Mouse (Mus musculus) heart, embryonic 12.5 days (tissue): ENCODE results near the gene Pakap. TPM values are rescaled to one million over a fixed set of nuclear protein-coding genes. Genes with fewer than 3 reads are reported as not detected.
A peak's percentile ranks its signal among the peaks of the same experiment; 100 is the strongest.

Source experiments
- ATAC-seq: fragments of 200-750 bp; cut with Nextera tagmentation; 2 replicates; pipeline ENCODE4 v1.8.0; 2017; ENCODE audit warnings: moderate TSS enrichment, moderate library complexity; ENCODE audit not compliant: insufficient number of reproducible peaks, low FRiP score
- H3K27ac ChIP-seq: fragments of 300-500 bp; sonication (generic); 2 replicates; pipeline ENCODE4 v1.5.1; 2016; ENCODE audit warnings: mild to moderate bottlenecking, moderate library complexity; ENCODE audit not compliant: poor library complexity, severe bottlenecking
- H3K27me3 ChIP-seq: fragments of 300-500 bp; sonication (generic); replicated peaks from 2 replicates; pipeline ENCODE4 v1.6.1; 2016; ENCODE audit warnings: mild to moderate bottlenecking, moderate library complexity
- H3K36me3 ChIP-seq: fragments of 300-500 bp; sonication (generic); 2 replicates; pipeline ENCODE4 v1.6.1; 2016; ENCODE audit warnings: mild to moderate bottlenecking, moderate library complexity
- H3K4me1 ChIP-seq: fragments of 300-500 bp; sonication (generic); replicated peaks from 2 replicates; pipeline ENCODE4 v1.6.1; 2016; ENCODE audit warnings: mild to moderate bottlenecking
- H3K4me2 ChIP-seq: fragments of 300-500 bp; sonication (generic); 2 replicates; pipeline ENCODE4 v1.6.1; 2016; ENCODE audit warnings: mild to moderate bottlenecking, moderate library complexity
- H3K4me3 ChIP-seq: fragments of 300-500 bp; sonication (generic); 2 replicates; pipeline ENCODE4 v1.5.1; 2016; ENCODE audit warnings: mild to moderate bottlenecking
- H3K9ac ChIP-seq: fragments of 300-500 bp; sonication (generic); 2 replicates; pipeline ENCODE4 v1.6.1; 2016; ENCODE audit warnings: mild to moderate bottlenecking, moderate library complexity
- H3K9me3 ChIP-seq: fragments of 300-500 bp; sonication (generic); replicated peaks from 2 replicates; pipeline ENCODE4 v1.6.1; 2016; ENCODE audit warnings: mild to moderate bottlenecking, moderate library complexity
- WGBS: fragments of 180-500 bp; shearing (Covaris S2); methylation state at CpG from one replicate; pipeline ENCODE4 v1.1.7; 2016; 5-methylcytosine and 5-hydroxymethylcytosine counted together
- polyA plus RNA-seq: library from polyadenylated mRNA; unstranded; fragments of >200 nt; fragmentation: Nextera tagmentation; extraction: Ambion mirVana; gene quantifications from 2 replicates; pipeline ENCODE4 v1.2.1, GENCODE M21; 2016

Gene Pakap
- polyA plus RNA-seq, 1 experiment from 2014 or later = 74.5 TPM

GRCm38 (mm10) chr4:57550216-57550615 lies 17.8 kb upstream of the Pakap start:
- Histone ChIP-seq H3K27ac (peak overlapping the region; percentile 74), H3K4me2 (no peak overlapping the region), H3K4me1 (peaks cover 24% of the 10 kb centered on the region), H3K27me3 (no peaks in the 10 kb centered on the region), H3K4me3 (no peak overlapping the region), H3K9me3 (no peaks in the 10 kb centered on the region), H3K9ac (no peak overlapping the region), H3K36me3 (no peaks in the 10 kb centered on the region)
- whole genome bisulfite sequencing = 9% methylated on average over 1 of the region's 1 CpGs
- ATAC-seq = no peak

DNA sequence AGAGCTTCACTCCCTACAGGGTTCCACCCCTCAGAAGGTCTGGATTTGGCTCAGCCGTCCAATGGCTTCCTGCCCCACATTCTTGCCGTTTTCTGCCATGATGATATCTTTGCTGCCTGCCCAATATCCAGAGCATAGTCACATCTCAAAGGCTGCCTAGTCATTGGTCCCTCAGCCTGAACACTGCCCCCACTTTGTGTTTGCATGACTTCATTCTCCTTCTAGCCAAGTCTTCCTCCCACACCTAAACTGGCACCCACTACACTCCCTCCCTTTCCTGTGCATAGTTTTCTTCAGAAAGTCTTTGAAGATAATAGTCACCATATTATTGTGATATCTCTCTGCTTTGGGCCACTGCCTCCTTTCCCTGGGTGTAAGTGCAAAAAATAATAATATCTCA lies 10.9 kb upstream of the Pakap start:
- no peak for ATAC-seq
- 53% methylated on average over 2 of the region's 2 CpGs for WGBS
- Histone ChIP-seq H3K27me3 (no peaks in the 10 kb centered on the region), H3K27ac (peak overlapping the region; percentile 39; the same call in 1 of the 2 replicates), H3K36me3 (no peaks in the 10 kb centered on the region), H3K4me3 (no peak overlapping the region), H3K9me3 (no peaks in the 10 kb centered on the region), H3K4me2 (no peak overlapping the region), H3K9ac (no peak overlapping the region), H3K4me1 (peaks cover 62% of the 10 kb centered on the region)

- Histone ChIP-seq H3K9ac (no peak overlapping the region), H3K9me3 (no peaks in the 10 kb centered on the region), H3K4me2 (no peak overlapping the region), H3K27ac (peak overlapping the region; percentile 98), H3K36me3 (no peaks in the 10 kb centered on the region), H3K4me3 (no peak overlapping the region), H3K27me3 (no peaks in the 10 kb centered on the region), H3K4me1 (peaks cover 70% of the 10 kb centered on the region)
- no peak for ATAC-seq
- WGBS = 33% methylated on average over 1 of the region's 1 CpGs
Measured at GRCm38 (mm10) chr4:57559438-57559837, 8.5 kb upstream of the Pakap start.

DNA sequence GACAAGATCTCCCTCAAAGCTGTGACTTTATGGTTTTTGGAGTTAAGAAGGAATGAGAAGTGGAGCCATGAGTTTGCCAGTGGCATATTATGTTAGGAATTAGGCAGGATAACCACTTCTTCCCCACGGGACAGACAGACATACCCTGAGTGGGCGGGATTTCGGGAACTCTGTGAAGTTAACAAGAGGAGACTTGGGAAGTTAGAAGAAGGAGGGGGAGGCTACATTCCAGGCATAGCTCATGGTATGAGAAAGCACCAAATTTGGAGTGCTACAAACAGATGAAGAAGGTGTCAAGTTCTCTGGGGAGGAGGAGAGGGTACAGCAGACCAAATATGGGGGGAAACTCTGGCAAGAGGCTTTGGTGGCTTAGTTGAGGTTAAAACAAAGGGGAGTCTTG lies 8.0 kb upstream of the Pakap start:
- peak; percentile 65 for ATAC-seq
- Histone ChIP-seq H3K36me3 (no peaks in the 10 kb centered on the region), H3K27me3 (no peaks in the 10 kb centered on the region), H3K27ac (peak overlapping the region; percentile 98), H3K4me1 (peaks cover 68% of the 10 kb centered on the region), H3K4me2 (peak overlapping the region; percentile 55), H3K4me3 (no peak overlapping the region), H3K9me3 (no peaks in the 10 kb centered on the region), H3K9ac (no peak overlapping the region; the same call in 1 of the 2 replicates)
- WGBS = 20% methylated on average over 3 of the region's 3 CpGs

DNA sequence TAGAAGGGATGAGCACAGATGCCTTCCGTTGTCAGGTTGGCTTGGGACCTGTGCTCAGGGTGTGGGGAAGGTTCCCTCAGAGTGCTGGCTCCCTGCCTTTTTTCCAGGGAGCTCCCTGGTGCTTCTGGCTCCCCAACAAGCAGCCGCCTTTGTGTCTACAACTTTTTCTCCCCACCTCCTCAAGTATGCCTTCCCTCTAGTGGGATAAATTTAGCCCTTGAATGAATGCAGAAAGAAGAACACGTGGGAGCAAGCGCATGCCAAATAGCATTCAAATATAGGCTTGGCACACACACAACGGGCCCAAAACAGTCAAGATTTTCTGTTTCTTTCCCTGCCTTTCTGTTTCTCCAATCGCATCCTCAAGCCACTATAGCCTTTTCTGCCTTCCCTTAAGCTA lies 6.9 kb upstream of the Pakap start:
- Histone ChIP-seq H3K27ac (peak overlapping the region; percentile 98), H3K9me3 (no peaks in the 10 kb centered on the region), H3K4me1 (peaks cover 72% of the 10 kb centered on the region), H3K4me2 (peak overlapping the region; percentile 55), H3K9ac (peak overlapping the region; percentile 72), H3K36me3 (no peaks in the 10 kb centered on the region), H3K27me3 (no peaks in the 10 kb centered on the region), H3K4me3 (peak overlapping the region; percentile 10)
- 39% methylated on average over 6 of the region's 6 CpGs for WGBS
- peak; percentile 38; the same call in 1 of the 2 replicates for ATAC-seq

- H3K36me3 ChIP-seq = no peaks in the 10 kb centered on the region
- ATAC-seq = no peak
- WGBS = 71% methylated on average over 1 of the region's 1 CpGs
- H3K9me3 ChIP-seq = no peaks in the 10 kb centered on the region
- no peak overlapping the region for H3K4me3 ChIP-seq
- H3K27me3 ChIP-seq = no peaks in the 10 kb centered on the region
- H3K4me2 ChIP-seq = no peak overlapping the region
- H3K27ac ChIP-seq = peak overlapping the region; percentile 4; the same call in 1 of the 2 replicates
- H3K9ac ChIP-seq = no peak overlapping the region
- peaks cover 61% of the 10 kb centered on the region for H3K4me1 ChIP-seq
Measured at GRCm38 (mm10) chr4:57565283-57565682, 2.7 kb upstream of the Pakap start.

DNA sequence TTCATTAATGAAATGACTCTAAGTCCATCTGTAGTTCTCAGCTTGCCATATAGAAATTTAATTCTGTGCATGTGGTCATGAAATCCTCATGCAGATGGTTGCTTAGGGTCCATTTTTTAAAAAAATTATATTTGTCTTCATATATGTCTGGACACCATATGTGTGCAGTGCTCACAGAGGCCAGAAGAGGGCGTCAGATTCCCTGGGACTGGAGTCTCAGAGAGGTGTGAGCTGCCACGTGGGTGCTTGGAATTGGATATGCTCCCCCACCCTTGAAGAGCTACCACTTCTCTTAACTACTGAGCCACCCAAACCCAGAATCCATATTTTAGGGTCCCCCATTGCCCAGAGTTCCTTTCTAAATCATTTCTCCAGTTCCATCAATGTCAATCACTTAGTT lies 2.2 kb upstream of the Pakap start:
- ATAC-seq = no peak
- H3K9me3 ChIP-seq = no peaks in the 10 kb centered on the region
- no peak overlapping the region for H3K9ac ChIP-seq
- no peaks in the 10 kb centered on the region for H3K36me3 ChIP-seq
- WGBS = 52% methylated on average over 2 of the region's 2 CpGs
- peaks cover 61% of the 10 kb centered on the region for H3K4me1 ChIP-seq
- peak overlapping the region; percentile 99; the same call in 1 of the 2 replicates for H3K27ac ChIP-seq
- H3K27me3 ChIP-seq = no peaks in the 10 kb centered on the region
- H3K4me2 ChIP-seq = no peak overlapping the region
- H3K4me3 ChIP-seq = no peak overlapping the region

DNA sequence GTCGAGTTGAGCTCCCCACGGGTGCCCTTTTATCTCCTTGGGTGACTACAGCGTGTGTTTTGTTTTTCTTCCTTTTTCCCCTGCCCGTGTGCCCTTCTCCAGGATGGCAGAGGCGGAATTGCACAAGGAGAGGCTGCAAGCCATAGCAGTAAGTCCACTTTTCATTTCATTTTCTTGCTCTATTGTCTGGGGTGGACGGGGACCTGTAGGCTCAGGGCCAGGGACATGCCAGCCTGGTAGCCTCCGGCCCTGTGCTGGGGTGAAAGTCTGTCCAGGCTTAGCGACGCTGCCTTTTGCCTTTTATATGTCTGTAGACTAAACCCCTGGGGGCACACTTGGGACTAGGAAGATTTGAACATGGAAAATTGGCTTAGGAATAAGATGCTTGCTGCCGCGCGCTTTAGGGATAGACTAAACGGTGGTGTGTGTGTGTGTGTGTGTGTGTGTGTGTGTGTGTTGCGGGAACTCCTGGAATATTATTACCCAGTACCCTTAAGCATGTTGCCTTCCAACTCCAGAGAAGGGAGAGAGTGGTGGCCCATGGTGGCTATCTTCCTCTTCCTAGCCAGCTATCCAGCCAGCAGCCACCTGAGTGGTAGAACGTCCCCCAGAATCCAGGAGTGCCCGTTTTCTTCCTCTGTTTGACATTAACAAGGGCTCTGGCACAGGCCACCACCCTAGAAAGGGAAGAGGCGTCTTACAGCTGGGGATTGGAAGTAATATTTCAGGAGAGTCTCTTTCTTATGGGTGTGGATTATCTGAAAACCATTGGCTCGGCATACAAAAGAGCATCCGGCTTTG lies 489 bp downstream of the Pakap start:
- peak overlapping the region; percentile 95 for H3K9ac ChIP-seq
- H3K27me3 ChIP-seq = no peaks in the 10 kb centered on the region
- H3K4me2 ChIP-seq = peak overlapping the region; percentile 77
- 21% methylated on average over 19 of the region's 19 CpGs for WGBS
- peak overlapping the region; percentile 77 for H3K4me3 ChIP-seq
- H3K4me1 ChIP-seq = peaks cover 67% of the 10 kb centered on the region
- ATAC-seq = no peak
- H3K36me3 ChIP-seq = no peaks in the 10 kb centered on the region; the same call in 1 of the 2 replicates
- no peaks in the 10 kb centered on the region for H3K9me3 ChIP-seq
- H3K27ac ChIP-seq = peak overlapping the region; percentile 99

- Histone ChIP-seq H3K9me3 (no peaks in the 10 kb centered on the region), H3K27ac (peak overlapping the region; percentile 99), H3K9ac (peak overlapping the region; percentile 95), H3K4me2 (peak overlapping the region; percentile 77), H3K4me3 (peak overlapping the region; percentile 77), H3K27me3 (no peaks in the 10 kb centered on the region), H3K36me3 (no peaks in the 10 kb centered on the region; the same call in 1 of the 2 replicates), H3K4me1 (peaks cover 71% of the 10 kb centered on the region)
- 42% methylated on average over 4 of the region's 4 CpGs for WGBS
- no peak for ATAC-seq
Measured at GRCm38 (mm10) chr4:57569069-57569355, 1.0 kb downstream of the Pakap start.

GRCm38 (mm10) chr4:57569711-57570110 lies 1.7 kb downstream of the Pakap start:
- Histone ChIP-seq H3K4me2 (peak overlapping the region; percentile 77), H3K4me3 (peak overlapping the region; percentile 77), H3K9ac (peak overlapping the region; percentile 95), H3K27me3 (no peaks in the 10 kb centered on the region), H3K9me3 (no peaks in the 10 kb centered on the region), H3K4me1 (peaks cover 73% of the 10 kb centered on the region), H3K36me3 (no peaks in the 10 kb centered on the region; the same call in 1 of the 2 replicates), H3K27ac (peak overlapping the region; percentile 99)
- ATAC-seq = no peak
- WGBS = 34% methylated on average over 6 of the region's 6 CpGs

DNA sequence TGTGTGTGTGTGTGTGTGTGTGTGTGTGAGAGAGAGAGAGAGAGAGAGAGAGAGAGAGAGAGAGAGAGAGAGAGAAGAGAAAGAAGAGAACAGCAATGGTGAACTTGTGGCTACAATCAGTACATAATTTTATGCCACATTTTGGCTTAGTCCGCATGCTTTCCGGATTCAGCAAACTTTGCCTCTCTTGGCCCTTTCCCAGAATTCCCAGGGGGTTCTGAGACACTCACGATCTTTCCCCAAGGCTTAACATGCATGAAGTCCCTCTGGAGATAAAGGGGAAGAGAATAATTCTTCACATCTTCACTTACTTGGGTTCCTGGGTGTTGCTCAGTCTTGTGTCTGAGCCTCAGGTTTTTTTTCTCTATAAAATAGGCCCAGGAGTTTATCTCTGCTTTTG lies 2.2 kb downstream of the Pakap start:
- no peak for ATAC-seq

More for the DNA sequence above, 2.2 kb downstream of the Pakap start:
- H3K4me1 ChIP-seq = peaks cover 75% of the 10 kb centered on the region
- no peaks in the 10 kb centered on the region for H3K9me3 ChIP-seq
- peak overlapping the region; percentile 99 for H3K27ac ChIP-seq
- H3K36me3 ChIP-seq = no peaks in the 10 kb centered on the region; the same call in 1 of the 2 replicates
- no peaks in the 10 kb centered on the region for H3K27me3 ChIP-seq
- 46% methylated on average over 3 of the region's 3 CpGs for WGBS
- peak overlapping the region; percentile 95 for H3K9ac ChIP-seq
- peak overlapping the region; percentile 77 for H3K4me2 ChIP-seq
- H3K4me3 ChIP-seq = peak overlapping the region; percentile 77
